Mouse (Mus musculus): ENCODE measurements at regions not wholly inside any gene's neighbourhood (a gene's known extent, or its start where the extent isn't known, plus 50 kb on each side); places are given as distances from the start of the nearest gene placed in this dataset.

DNA sequence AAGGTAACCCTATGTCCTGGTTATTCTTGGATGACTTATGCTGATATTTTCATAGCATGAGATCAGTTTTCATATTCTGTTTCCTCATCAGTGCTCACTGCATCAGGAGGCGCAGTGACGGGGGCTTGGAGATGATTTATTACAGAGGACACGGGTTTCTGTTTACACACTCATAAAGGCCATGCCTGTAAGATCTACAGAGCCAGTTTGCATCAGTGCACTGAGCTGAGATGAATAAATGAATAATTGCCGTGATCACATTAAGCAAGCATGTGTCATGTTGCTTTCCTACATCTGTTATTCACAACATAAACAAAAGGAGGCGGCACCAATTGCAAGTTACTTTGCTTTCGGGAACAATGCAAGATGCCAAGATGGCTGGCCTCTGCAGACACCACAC lies 271.6 kb downstream of the Rnf144a start:
- no peak for DNase-seq (ENCODE audit: low spot score)

DNA sequence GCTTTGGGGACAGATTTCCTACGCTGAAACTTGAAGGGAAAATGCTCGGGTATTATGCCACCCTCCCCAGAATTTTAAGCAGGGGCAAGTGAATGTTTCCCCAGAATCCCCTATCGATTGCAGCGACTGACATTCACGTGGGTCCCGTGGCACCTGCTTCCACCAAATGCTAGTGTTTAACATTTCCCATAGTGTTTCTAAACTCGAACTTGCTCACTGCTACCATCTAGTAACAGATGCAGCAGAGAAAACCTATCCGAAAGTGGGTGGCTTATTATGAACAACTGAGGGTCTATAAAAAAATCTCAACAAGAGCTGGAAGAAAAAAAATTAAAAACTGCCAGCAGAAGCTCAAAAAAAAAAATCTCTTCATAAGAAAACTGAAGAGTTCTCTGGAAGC lies 284.2 kb downstream of the Rnf144a start:
- DNase-seq (ENCODE audit: low spot score) = no peak

DNA sequence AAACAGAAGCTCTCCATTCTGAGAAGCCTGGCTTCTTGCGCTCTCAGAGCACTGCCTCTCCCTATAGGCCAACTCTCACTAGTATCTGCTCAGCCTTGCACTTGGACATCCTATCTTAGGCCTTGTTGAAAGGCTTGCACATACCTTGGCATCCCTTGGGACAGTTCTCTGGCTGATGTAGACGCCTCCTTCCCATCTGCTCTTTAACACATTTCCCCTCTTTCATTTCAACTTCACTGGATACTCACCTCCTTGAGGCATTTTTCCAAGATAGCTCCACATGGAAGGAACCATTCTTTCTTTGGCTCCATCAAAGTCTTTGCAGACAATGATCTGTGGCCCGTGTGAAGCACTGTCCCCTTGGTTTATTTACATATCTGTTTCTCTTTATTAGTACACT lies 285.0 kb downstream of the Rnf144a start:
- no peak for DNase-seq (ENCODE audit: low spot score)

DNA sequence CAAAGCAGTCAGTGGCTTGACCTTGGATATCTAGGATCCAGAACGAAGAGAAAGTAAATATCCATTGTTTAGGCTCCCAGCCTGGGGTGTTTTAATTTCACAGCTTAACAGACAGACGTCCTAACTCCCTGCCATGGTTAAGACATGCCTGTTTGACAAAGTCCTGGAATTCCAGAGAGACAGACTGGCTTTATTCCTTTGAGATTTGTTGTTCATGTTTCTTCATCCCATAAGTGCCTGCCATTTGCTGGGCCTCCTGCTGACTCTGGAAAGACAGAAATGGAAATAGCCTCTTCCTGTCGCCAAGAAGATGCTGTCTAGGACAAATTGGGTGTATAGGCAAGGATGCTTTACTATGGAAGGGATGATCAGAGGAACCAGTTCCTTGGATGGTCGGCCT lies 285.5 kb downstream of the Rnf144a start:
- no peak for DNase-seq (ENCODE audit: low spot score)

DNA sequence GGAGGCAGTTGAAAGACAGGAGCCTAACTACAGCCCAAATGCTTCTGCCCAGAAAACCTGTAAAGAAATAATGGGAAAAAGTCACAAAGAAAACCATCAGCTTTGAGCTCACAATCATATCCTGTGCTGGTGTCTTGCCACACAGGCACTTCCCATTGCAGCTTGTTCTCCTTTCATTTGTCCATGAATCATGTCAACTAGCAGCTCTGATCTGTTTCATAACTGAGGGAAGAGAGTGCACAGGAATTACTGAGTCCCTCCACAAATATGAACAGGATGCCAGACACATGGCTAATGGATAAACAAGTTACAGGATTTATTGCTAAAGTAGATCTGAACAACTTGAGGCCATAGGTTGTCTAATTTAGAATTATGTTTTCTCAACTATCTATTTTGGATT lies 286.2 kb downstream of the Rnf144a start:
- DNase-seq (ENCODE audit: low spot score) = no peak

DNA sequence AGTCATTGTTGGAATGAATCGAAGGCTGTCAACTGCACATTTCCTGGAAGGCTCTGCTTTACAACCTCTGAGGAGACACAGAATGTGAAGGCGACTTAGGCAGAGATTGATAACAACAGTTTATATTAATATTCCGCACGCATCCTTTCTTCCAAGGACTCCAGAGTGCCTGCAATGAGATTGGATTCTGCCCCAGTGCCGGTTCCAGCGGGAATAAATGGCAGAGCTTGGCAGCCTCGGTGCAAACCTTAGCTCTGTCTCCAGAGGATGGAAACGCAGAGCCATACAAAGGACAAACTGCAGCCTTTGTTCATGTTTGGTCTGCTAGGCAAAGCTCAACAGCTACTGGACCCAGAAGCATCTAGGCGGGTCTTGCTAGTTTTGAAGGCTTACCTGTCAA lies 288.8 kb downstream of the Rnf144a start:
- no peak for DNase-seq (ENCODE audit: low spot score)

DNA sequence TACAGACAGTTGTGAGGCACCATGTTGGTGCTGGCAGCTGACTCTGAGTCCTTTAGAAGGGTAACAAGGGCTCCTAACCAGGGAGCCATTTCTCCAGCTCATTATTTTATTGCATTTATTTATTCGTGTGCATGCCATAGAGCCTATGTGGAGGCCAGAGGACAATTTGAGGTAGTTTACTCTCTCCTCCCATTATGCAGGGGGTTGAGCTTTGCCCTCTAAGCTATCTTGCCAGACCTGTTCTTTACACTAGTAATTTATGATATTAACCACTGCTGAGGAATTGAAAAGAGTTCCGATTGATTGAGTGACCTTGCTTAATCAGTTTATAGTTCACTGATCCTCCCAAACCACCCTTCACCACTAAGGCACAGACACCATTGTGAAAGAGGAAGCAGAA lies 290.8 kb downstream of the Rnf144a start:
- DNase-seq (ENCODE audit: low spot score) = no peak

DNA sequence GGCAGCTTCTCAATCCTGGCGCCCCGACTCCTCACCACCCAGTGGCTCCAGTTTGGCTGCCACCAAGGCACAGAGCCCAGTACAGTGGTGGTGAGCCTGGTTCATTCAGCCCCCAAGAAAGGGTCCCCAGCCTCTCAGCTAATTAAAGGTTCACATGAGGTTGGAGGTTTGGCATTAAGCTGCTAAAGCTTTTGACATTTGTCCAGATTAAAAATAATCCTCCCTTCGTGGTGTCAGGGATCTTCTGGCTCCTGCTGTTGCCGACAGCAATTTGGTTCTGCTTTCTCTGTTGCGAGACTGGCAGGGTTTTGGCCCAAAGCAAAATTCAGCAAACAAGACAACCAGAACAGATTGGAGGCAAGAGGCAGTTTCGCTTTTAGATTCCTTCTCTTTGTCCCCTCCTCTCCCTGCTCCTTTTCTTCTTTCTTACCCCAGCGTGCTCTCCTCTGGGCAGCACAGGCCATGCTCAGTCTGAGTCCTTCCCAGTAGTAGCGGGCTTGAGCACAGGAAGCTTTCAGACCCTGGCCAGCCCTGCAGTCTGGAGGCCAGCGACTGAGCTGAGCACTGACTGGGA lies 299.6 kb downstream of the Rnf144a start:
- DNase-seq (ENCODE audit: low spot score) = no peak

DNA sequence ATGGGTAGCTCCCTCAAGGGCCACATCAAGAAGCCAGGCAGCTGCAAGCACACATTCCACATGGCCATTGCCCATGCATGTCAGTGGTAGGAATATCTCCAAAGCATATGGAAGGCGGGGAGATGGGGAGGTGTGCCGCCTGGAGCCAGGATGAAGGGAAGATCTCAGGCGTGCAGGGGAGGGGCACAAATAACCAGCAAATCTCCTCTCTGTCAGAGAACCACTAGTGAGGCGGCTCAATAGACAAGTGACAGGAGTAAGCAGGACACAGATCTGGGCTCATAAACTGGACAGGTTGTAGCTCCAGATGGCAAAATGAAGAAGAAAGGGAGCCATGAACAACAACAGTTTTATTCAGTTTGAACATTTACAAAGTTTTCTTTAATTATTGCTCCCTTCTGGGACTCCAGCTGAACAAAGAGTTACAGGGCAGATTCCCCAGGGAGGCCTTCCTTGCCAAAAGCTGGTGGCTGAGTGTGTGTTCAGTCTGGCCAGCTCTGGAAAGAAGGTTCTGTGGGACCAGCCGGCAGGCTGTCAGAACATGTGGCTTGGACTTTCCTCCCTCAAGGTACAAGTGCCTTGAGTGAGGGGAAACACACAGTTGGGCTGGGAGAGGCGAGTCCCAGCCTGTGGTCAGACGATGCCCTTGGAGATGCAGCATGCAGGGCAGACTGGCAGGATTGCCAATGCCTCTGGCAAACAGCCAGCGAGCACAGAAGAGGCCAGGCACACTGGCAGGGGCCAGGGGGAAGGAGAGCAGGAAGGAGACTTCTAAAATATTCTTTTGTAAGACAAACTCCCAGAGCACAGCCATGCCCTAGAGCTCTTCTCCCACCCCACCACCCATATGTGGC lies 302.7 kb downstream of the Rnf144a start:
- peak; percentile 79 for DNase-seq (ENCODE audit: low spot score)

DNA sequence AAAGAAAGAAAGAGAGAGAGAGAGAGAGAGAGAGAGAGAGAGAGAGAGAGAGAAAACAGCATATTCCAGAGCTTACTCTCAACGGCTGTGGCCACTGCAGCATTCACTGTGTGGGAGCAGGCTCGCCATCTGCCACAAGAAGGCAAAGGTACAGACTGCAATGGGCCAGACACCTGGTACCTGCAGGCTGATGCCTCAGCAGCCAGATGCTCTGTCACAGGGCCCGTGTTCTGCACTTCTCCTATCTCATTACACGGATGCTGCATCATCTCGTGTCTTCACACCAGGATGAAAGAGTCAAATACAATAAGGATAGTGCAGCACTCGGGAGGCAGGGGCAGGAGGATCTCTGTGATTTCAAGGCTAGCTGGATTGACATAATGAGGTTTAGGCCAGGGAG lies 305.2 kb downstream of the Rnf144a start:
- DNase-seq (ENCODE audit: low spot score) = no peak

DNA sequence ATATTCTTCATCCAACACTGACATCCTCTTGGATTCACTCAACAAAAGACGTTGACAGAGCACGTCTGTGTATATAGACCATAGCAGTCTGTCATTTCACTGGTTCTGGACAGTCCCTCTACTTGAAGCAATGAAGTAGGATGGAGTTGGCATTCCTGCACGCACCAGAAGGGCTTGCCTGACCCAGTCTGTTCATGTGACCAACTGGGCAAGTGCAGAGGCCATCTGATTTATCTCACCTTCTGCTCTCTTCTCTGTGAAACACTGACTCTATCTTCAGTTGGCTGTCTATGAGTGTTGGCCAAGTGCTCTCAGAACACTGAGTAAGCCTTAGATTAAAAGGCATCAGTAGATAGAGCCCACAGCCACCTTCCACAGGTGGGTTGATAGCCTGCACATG lies 310.7 kb downstream of the Rnf144a start:
- DNase-seq (ENCODE audit: low spot score) = no peak

DNA sequence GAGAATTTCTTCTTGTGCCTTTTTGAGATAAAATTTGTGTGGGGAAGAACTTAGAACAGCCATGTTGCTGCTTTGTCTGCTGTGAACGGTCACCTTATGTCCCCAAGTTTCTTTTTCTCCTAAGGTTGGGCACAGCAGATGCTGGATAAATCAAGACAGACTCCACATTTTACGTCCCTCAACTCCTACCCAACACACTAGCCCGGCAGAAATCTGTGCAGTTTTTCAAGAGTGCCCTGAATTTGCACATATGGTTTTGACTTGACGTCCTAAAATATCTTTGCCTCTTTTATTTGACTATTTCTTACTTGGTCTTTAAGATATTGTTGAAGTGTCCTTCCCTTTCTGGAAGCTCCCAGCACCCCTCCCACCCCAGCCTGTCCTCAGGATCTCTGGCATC lies 312.7 kb downstream of the Rnf144a start:
- no peak for DNase-seq (ENCODE audit: low spot score)

DNA sequence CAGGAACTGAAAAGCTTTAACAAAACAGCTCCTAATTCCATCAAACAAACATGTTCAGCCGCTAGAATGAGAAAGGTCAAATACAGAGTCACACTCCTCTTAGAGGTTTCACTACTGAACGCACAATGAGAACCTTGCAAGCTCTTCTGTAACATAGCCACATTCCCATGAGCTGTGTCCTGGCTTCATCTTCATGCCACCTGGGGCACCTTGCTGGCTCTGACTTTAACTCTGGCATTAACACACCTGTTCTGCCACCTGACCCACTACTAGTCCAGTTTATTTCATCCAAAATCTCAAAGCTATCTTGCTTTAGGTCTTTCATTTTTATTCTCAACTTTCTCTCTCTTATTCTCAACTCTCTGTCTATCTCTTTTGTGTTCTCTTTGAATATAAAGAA lies 314.9 kb downstream of the Rnf144a start:
- DNase-seq (ENCODE audit: low spot score) = no peak

DNA sequence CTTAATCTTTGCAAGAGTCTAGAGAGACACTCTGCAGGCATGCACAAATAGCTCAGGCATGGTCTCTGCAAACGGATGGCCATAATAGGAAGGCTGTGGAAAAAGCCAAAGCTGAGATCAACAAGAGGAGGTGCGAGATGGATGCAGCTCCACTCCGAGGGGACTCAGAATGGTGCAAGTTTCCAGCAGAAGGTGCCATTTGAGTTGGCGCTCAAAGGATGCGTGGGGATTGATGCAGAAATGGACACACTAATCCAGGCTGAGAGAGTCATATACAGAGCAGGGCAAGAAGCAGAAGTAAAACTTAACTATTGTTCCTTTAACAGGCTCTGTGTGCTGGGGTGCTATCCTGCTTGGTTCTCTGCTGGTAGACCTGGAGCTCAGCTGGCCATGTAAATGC lies 315.9 kb downstream of the Rnf144a start:
- DNase-seq (ENCODE audit: low spot score) = no peak

DNA sequence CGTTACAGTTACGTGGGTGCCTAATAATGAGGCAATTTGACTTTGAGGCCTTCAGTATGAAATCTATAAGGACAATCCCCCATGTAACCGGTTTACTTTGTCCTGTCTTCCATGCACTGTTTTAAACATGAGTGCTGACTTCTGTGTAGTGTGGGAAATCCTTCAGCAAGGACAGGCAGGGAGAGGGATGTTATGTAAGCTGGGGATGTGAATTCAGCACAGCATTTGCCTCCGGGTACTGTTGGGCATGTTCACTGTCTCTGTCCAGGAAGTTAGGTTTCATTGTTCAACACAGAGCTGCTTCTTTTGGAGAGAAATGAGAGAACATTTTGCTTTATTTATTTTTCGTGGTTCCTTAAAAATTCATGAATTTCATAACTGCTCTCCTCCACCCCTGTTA lies 322.7 kb downstream of the Rnf144a start:
- no peak for DNase-seq (ENCODE audit: low spot score)

DNA sequence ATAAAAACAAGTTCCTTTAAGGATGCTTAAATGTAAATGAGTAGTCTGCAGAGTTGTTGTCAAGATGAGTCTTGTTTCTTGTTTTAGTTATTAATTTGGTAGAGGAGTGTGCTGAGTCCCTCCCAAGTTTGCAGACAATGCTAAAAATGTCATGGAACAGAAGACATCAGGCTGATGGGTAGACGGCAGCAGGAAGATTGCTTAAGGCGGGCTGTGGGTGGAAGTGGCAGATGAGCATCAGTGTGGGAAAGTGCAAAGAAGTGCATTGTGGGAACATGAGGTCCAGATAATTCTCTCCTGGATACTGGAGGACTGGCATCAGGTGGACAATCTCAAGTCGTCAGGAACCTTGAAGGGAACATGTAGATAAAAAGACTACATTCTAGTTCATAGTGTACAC lies 323.2 kb downstream of the Rnf144a start:
- DNase-seq (ENCODE audit: low spot score) = no peak

DNA sequence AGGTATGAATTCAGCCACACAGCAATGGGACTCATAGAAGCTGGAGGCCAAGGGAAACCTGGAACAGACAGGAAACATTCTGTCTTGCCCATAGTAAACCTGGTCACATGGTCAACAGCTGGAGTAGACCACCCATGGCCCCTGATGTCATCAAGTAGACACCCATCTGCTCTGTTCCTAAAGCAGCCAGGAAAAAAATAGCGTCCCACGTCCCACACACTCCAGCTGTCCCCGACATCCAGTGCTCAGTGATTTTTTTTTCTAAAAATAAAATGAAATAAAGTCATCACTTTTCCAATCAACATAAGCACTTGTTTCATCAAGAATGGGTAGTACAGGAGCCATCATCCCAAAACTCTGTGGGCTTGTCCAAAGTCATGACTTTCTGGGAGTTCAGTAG lies 326.7 kb downstream of the Rnf144a start:
- DNase-seq (ENCODE audit: low spot score) = no peak

DNA sequence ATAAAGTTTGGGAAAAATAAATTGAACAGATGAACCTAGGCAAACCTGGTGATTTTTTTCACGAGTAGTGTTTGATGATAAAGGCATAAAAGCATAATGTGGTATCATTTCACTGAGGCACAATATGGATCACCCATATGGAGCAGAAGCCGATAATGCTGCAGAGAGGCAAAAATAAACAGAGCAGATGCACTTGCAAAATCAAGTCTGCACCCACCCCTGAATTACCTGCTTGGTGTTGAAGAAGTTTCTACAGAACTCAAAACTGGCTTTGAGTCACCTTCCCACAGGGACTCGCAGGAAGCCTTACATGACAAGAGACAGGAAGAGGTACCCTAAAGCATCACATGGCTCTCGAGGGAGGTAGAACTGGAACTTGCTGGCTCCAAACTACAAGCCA lies 328.1 kb downstream of the Rnf144a start:
- no peak for DNase-seq (ENCODE audit: low spot score)

DNA sequence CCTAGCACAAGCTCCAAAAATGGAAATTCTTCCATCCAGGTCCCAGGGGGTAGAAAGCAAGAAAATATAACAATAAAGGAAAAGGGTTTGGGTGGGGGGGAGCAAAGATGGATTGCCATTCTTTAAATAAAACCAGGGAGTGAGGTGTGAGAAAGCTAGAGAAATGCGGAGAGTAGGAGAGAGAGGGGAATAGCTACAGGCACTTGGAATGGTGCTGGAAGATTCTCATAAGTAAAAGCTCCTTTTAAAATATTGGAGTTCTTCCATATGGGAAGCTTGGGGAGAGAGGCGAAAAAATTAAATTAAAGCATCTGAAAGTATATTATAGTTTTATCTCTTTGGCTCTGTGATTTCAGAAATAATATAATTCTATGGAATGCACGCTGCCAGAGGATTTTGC lies 328.6 kb downstream of the Rnf144a start:
- DNase-seq (ENCODE audit: low spot score) = no peak

DNA sequence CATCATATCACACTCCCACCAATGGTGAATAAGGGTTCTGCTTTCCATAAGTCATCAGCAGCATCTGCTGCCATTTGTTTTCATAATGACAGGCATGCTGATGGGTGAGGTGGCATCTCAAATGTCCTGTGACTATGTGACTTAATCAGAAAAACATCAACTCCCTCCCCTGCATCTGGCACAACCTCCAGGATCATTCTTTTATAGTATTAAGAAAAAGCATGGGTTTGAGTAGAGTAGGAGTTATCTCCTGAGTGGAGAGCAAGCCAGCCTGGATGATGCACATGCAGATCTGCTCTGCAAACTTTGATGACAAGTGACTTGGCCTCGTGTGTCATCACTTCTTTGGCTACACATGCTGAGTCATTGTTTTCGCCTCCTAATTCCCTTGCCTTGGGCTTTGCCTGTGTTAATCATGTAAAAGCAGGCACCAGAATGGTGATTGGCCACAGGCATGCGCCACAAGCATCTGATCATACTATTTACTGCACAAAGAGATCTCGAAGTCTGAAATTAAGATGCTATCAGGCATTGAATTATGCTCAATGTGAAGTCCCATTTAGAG lies 335.9 kb downstream of the Rnf144a start:
- DNase-seq (ENCODE audit: low spot score) = no peak

DNA sequence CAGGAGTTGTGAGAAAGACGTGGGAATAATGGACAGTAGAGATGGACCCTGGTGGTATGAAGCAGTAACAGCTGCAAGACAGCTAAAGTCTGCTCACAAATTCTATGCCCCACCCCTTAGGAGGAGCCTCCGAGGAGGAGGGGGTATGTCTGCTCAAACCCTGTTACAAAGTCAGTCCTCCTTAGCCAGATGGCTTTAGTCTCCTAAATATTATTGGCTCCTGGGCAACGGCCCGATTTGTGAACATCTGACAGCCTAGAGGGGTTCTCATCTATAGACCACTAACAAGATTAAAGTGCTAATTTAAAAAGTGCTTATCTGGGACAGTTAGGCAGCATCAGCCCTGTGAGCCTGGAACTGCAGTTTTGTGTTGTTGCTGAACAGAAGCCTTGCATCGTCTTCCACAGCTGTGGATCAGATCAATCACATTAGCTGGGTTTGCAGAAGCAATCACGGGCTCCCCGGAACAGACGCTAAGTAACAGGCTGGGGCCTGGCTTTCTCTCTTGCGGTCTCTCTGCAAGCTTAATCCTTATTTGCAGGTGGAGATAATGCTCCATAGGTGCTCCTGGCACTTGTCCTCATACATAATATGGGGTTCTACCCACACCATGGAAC lies 339.3 kb downstream of the Rnf144a start:
- no peak for DNase-seq (ENCODE audit: low spot score)

DNA sequence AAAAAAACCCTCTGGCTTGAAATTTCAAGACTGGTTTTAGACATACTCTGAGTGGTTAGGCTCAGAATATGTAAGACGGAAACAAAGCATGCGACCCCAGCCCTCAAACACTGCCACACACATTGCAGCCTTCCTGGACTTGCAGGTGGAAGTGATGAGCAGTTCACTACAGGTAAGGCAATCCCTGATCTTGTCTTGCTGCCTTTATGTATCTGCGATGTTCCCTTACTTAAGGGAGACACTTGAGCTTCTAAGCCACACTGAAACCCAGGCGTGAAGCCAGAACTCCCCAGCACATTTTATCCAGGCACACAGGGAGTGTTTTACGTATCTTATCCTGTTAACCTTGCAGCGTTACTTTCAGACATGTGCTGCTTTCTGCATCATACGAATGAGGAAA lies 342.9 kb downstream of the Rnf144a start:
- no peak for DNase-seq (ENCODE audit: low spot score)

DNA sequence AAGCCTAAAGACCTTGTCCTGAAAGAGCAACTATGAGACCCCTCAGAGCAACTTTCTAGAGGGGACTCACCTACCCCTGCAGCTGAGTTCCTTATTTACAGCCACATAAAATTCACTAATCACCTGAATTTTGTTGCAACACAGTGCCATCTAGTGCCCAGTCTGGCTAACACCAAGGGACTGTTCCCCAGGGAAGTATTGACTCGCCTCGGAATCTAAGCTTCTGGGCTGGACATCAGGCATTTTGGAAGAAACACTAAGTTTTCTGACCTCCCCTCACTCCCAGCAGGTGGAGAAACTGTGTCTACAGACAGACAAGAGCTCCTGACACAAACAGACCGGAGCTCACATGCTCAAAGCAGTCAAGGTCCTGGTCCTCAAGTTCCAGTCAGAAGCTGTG lies 343.4 kb downstream of the Rnf144a start:
- peak; percentile 43 for DNase-seq (ENCODE audit: low spot score)

Data from ovary, postnatal 36 days (tissue).